Mouse (Mus musculus): ENCODE measurements around the gene Casp9. TPM values are rescaled to one million over a fixed set of nuclear protein-coding genes. Genes with fewer than 3 reads are reported as not detected.

Casp9 gene
- total RNA-seq, 2 experiments from 2014 or later: 14.9 to 17.3 TPM

GRCm38 (mm10) chr4:141862867-141863266 lies 69.5 kb downstream of the Casp9 start:
- no peak for ATAC-seq (ENCODE audit: poor library complexity, severe bottlenecking)

GRCm38 (mm10) chr4:141863726-141864280 lies 70.4 kb downstream of the Casp9 start:
- peak; percentile 27 for ATAC-seq (ENCODE audit: poor library complexity, severe bottlenecking)

- ATAC-seq (ENCODE audit: poor library complexity, severe bottlenecking): no peak
These were observed 71.1 kb downstream of the Casp9 start for GRCm38 (mm10) chr4:141864506-141864905.

GRCm38 (mm10) chr4:141865006-141865405 lies 71.6 kb downstream of the Casp9 start:
- no peak for ATAC-seq (ENCODE audit: poor library complexity, severe bottlenecking)

Other genes with a start within 250 kb of the Casp9 start
- gene Fblim1, start 187.5 kb upstream of the Casp9 start, total RNA-seq (2015): not detected in 2 replicates
- not detected in 2 replicates for gene Fblim1, start 187.5 kb upstream of the Casp9 start, total RNA-seq (2017)
- gene Tmem82, start 175.0 kb upstream of the Casp9 start, total RNA-seq (2015): 0.16 TPM in 1 of 2 replicates, not detected in the other
- 0.26 TPM in 1 of 2 replicates, not detected in the other for gene Tmem82, start 175.0 kb upstream of the Casp9 start, total RNA-seq (2017)
- gene Slc25a34, start 169.8 kb upstream of the Casp9 start, total RNA-seq (2015): not detected in 2 replicates
- gene Slc25a34, start 169.8 kb upstream of the Casp9 start, total RNA-seq (2017): not detected in 2 replicates
- 11.1 and 14.9 TPM in 2 replicates for gene Plekhm2, start 128.7 kb upstream of the Casp9 start, total RNA-seq (2015)
- 10.4 and 11.1 TPM in 2 replicates for gene Plekhm2, start 128.7 kb upstream of the Casp9 start, total RNA-seq (2017)
- gene Rsc1a1, start 108.0 kb upstream of the Casp9 start, total RNA-seq (2015): 26.8 and 33.7 TPM in 2 replicates
- 9.5 and 16.2 TPM in 2 replicates for gene Rsc1a1, start 108.0 kb upstream of the Casp9 start, total RNA-seq (2017)
- gene Ddi2, start 70.2 kb upstream of the Casp9 start, total RNA-seq (2015): 25.2 and 29.1 TPM in 2 replicates
- gene Ddi2, start 70.2 kb upstream of the Casp9 start, total RNA-seq (2017): 37.6 and 47.1 TPM in 2 replicates
- gene Agmat, start 46.9 kb upstream of the Casp9 start, total RNA-seq (2015): not detected in 2 replicates
- not detected in 2 replicates for gene Agmat, start 46.9 kb upstream of the Casp9 start, total RNA-seq (2017)
- 4.2 and 5.0 TPM in 2 replicates for gene Dnajc16, start 2.7 kb upstream of the Casp9 start, total RNA-seq (2015)
- 5.6 and 6.1 TPM in 2 replicates for gene Dnajc16, start 2.7 kb upstream of the Casp9 start, total RNA-seq (2017)
- gene Cela2a, start 32.5 kb downstream of the Casp9 start, total RNA-seq (2015): not detected in 2 replicates
- gene Cela2a, start 32.5 kb downstream of the Casp9 start, total RNA-seq (2017): not detected in 2 replicates
- not detected in 2 replicates for gene Ctrc, start 52.7 kb downstream of the Casp9 start, total RNA-seq (2015)
- not detected in 2 replicates for gene Ctrc, start 52.7 kb downstream of the Casp9 start, total RNA-seq (2017)
- 77.1 and 79.0 TPM in 2 replicates for gene Efhd2, start 81.3 kb downstream of the Casp9 start, total RNA-seq (2015)
- gene Efhd2, start 81.3 kb downstream of the Casp9 start, total RNA-seq (2017): 79.7 and 97.2 TPM in 2 replicates
- gene Fhad1, start 221.5 kb downstream of the Casp9 start, total RNA-seq (2015): 0.41 TPM in 1 of 2 replicates, not detected in the other
- gene Fhad1, start 221.5 kb downstream of the Casp9 start, total RNA-seq (2017): 0.41 TPM in 1 of 2 replicates, not detected in the other